Mouse (Mus musculus): ENCODE results near the gene Fbxw10.

Fbxw10 gene

DNA sequence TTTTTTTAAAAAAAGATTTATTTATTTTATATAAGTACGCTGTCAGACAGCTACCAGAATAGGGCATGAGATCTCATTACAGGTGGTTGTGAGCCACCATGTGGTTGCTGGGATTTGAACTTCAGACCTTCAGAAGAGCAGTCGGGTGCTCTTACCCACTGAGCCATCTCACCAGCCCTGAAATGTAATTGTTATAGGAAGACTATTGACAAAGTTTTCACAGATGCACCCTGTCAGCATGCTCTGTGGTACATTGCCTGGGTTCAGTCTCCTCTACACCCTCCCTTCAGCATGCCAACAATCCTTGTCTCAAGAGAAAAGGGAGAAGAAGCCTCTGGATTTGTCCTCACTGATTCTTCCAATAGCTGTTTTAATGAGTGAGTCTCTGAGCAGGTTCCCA is 66.3 kb downstream of the Fbxw10 start:
- no peak for DNase-seq

DNA sequence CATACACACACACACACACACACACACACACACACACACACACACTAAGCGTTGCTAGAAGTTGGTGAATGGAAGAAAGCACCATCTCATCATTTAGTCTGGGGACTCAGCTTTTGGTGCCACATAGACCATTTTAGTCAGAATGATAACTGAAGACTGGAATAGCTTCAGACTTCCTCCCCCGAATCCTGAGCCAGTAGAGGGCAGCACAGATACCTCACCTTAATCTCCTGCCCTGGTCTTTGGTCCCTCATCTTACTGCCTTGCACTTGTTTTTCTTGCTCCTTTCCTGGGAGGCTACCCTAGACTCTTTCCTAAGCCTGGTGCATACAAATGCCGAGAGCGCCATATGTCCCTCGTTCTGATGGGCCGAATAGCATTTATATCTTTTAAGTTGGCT is 67.7 kb downstream of the Fbxw10 start:
- peak; percentile 40 for DNase-seq

DNA sequence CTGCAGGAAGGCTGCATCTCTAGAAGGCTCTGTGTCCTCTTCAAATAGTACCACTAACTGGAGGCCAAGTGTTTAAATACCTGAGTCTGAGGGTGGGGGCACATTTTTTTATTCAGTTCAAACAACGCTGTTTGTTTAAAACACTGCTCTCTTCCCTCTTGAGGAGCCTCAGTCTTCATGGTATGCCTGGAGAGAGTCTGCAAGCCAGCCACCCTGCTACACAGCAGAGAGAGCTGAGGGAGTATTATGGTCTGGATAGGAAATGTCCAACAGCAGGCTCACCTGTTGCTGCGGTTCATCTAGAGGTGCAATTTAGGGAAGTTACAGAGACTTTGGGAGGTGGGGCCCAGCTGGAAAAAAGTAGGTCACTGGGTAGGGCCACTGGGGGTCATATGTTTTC is 68.6 kb downstream of the Fbxw10 start:
- no peak for DNase-seq

DNA sequence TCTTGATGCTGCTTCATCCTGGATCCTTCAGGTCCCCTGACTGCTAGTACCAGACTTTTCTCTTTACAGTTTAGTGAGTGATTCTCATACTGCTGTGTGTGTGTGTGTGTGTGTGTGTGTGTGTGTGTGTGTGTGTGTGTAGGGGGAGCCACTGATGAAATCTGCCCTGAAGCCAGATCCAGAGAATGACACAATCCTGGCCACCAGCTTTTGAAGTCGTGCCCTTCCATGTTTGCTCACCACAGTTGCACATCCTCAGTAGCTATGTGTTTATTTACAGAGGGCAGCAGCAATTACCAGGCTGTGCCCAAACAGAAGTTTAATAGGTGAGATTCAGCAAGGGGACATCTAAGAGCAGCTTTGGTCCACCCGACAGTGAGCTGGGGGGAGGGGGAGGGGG is 69.9 kb downstream of the Fbxw10 start:
- DNase-seq = no peak

DNA sequence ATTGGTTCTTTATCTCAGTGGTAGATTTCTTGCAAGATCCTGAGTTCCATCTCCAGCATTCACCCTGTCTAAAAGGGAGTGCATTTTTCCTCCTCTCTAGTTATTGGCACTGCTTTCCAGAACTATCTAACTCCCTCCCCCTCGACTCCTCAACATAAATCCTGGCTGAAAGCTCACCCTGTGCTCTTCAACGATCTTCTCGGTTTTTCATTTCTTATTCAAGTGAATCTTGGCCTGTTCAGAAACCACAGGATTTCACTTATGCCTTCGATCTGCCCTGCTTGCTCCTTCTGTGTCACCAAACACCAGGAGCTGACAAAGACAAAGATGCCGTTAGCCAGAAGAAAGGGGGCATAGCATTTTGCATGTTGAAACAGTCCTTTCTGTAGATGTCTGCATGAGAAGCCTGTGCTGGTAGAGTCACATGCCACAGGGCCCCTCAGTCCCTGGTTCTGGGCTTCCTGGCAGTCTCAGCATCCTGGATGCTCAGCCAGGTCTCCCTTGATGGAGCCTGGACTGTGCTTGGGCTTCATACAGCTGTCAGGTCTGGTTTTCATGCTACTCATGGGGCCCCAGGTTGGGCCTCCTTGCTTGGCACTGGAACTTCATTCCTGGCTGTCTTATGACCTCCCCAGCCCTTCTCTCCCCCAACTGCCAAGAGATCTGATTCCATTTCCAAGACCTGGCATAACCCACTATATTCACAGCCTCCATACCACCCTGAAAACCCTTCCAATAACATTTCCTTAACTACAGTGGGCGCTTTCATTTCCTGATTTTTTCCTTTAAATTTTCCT is 73.3 kb downstream of the Fbxw10 start:
- DNase-seq = no peak

DNA sequence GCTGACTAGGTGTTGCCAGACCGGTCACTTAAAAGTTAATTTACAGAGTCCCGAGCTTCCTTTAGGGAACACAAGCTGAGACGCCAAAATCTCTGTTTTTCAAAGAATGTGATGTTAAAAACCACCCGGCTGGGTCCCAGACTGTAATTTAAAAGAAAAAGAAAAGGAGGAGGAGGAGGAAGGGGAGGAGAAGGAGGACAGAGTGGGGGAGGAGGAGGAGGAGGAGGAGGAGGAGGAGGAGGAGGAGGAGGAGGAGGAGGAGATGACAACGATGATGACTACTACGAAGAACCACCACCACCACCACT is 73.8 kb downstream of the Fbxw10 start:
- no peak for DNase-seq

DNA sequence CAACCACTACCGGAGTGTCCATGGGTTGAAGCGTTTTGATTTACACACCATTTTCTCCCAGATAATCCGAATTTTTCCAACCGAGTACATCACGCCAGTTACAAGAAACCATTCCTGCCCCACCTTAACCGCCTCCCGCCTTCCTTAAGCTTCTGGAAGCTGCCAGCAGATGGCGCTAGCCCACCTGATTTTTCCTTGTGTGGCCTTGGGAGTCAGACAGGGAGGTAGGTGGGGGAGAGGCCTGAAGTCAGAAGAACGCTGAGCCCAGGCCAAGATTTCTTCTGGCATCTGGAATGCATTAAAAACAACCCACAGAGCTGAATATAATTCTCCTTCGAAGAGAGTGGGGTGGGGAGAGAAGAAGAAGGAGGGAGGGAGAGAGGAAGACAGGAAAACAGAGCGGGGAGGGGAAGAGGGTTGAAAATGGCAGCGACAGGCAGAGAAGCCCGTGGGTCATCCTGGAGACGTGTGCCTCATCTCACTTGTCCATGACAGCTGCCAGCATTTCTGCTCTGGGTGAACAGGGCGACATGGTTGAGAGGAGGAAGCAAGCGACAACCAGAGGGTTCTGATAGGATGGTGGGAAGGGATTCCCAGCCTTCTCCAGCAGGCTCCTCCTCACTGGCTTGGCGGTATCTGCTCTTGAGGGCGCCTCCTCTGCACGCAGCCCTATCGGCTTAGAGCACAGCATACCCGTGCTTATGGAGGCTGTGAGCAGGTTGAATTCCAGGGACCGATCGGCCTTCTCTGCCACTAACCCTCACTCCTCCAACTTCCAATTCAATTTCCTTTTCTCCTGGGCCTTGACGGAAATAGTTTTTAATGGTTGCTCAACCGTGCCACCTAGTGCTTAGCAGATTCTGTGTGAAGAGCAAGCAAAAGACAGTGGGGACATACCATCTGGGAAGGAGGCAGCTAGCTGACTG is 74.4 kb downstream of the Fbxw10 start:
- peak; percentile 93 for DNase-seq

DNA sequence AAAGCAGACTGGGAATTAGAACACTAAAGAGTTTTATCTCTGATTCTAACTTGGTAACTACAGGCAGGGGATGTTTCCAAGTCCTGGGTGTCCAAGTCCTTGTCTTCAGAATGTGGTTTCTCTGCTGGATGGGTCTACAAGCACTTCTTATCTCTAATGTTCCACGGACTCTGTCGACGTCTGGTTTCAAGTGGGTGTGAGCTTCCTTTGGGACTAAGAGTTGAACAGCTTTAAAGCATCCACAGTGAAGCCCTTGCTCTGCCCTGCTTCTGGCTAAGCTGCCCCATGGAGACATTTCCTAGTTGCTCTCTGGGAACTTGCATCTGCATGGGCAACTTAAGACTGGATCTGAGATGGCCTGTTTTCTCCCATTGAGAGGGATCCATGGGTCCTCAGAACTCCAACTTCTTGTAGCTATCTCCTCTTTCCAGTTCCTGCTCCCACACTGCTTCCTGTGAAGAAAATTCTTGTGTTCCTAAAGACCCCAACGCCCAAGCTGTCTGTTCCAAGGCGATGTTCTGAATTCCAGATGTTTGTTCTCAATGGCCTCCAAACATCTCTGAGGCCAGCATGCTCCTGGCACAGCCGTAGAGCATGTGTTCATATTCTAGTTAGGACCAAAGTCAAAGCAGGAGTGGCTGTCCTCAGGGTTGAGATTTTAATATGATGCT is 77.4 kb downstream of the Fbxw10 start:
- no peak for DNase-seq
